Mouse (Mus musculus): ENCODE data around the gene Dpyd.

- no peak for TF ChIP-seq POLR2A (IDR thresholded peaks at IDR 0.05; ENCODE audit: insufficient read depth, low read depth, low read length)
- no peak for TF ChIP-seq CTCF (IDR thresholded peaks at IDR 0.05)
- no peak for TF ChIP-seq EP300 (IDR thresholded peaks at IDR 0.05; ENCODE audit: insufficient read depth, low read depth, low read length)
Measured at GRCm38 (mm10) chr3:119144788-119145187, 582.9 kb downstream of the Dpyd start.

Measured in heart, adult 2 months (tissue).